Mouse (Mus musculus) forebrain, embryonic 13.5 days (tissue): ENCODE data around the gene Lrrc49. TPM values are rescaled to one million over a fixed set of nuclear protein-coding genes. Genes with fewer than 3 reads are reported as not detected.

Experiments used
- ATAC-seq: fragments of 200-750 bp; cut with Nextera tagmentation; 2 replicates; pipeline ENCODE4 v1.8.0; 2017
- H3K27ac ChIP-seq: fragments of 300-500 bp; sonication (generic); 2 replicates; pipeline ENCODE4 v1.5.1; 2015; ENCODE audit warnings: inconsistent platforms, mild to moderate bottlenecking, moderate library complexity
- H3K27me3 ChIP-seq: fragments of 300-500 bp; sonication (generic); 2 replicates; pipeline ENCODE4 v1.6.1; 2015; ENCODE audit warnings: mild to moderate bottlenecking, inconsistent platforms
- H3K36me3 ChIP-seq: fragments of 300-500 bp; sonication (generic); 2 replicates; pipeline ENCODE4 v1.6.1; 2015; ENCODE audit warnings: mild to moderate bottlenecking, inconsistent platforms; ENCODE audit not compliant: poor library complexity, severe bottlenecking
- H3K4me1 ChIP-seq: fragments of 300-500 bp; sonication (generic); 2 replicates; pipeline ENCODE4 v1.6.1; 2015; ENCODE audit warnings: inconsistent platforms
- H3K4me2 ChIP-seq: fragments of 300-500 bp; sonication (generic); 2 replicates; pipeline ENCODE4 v1.6.1; 2015; ENCODE audit warnings: inconsistent platforms, mild to moderate bottlenecking, moderate library complexity
- H3K4me3 ChIP-seq: fragments of 300-500 bp; sonication (generic); 2 replicates; pipeline ENCODE4 v1.5.1; 2015; ENCODE audit warnings: mild to moderate bottlenecking, inconsistent platforms
- H3K9ac ChIP-seq: fragments of 300-500 bp; sonication (generic); 2 replicates; pipeline ENCODE4 v1.6.1; 2015; ENCODE audit warnings: mild to moderate bottlenecking, inconsistent platforms
- H3K9me3 ChIP-seq: fragments of 300-500 bp; sonication (generic); replicated peaks from 2 replicates; pipeline ENCODE4 v1.6.1; 2016; ENCODE audit warnings: inconsistent platforms
- WGBS: fragments of 180-500 bp; shearing (Covaris S2); methylation state at CpG from one replicate; pipeline ENCODE4 v1.1.7; 2015; 5-methylcytosine and 5-hydroxymethylcytosine counted together
- polyA plus RNA-seq: library from polyadenylated mRNA; unstranded; fragments of >200 nt; fragmentation: Nextera tagmentation; extraction: Ambion mirVana; gene quantifications from 2 replicates; pipeline ENCODE4 v1.2.1, GENCODE M21; 2015

The Lrrc49 gene
- 62.1 and 64.2 TPM in 2 replicates for polyA plus RNA-seq

GRCm38 (mm10) chr9:60687891-60688324, at the start of gene Lrrc49:
Gene Lrrc49, minus strand, starts transcription at chr9:60688158.
- peak within 1 kb of the TSS; percentile 60 for H3K4me2 ChIP-seq
- peak; percentile 96 for ATAC-seq
- peak within 1 kb of the TSS; percentile 72 for H3K9ac ChIP-seq
- no peaks in the 10 kb centered on the region for H3K9me3 ChIP-seq
- H3K36me3 ChIP-seq, result peaks cover 16% of the 10 kb centered on the region
- H3K27me3 ChIP-seq, result no peaks in the 10 kb centered on the region
- peaks cover 16% of the 10 kb centered on the region for H3K4me1 ChIP-seq
- under 1% methylated on average over 21 of the region's 21 CpGs for WGBS
- H3K4me3 ChIP-seq, result peak within 1 kb of the TSS; percentile 66
- peak within 1 kb of the TSS; percentile 98 for H3K27ac ChIP-seq

DNA sequence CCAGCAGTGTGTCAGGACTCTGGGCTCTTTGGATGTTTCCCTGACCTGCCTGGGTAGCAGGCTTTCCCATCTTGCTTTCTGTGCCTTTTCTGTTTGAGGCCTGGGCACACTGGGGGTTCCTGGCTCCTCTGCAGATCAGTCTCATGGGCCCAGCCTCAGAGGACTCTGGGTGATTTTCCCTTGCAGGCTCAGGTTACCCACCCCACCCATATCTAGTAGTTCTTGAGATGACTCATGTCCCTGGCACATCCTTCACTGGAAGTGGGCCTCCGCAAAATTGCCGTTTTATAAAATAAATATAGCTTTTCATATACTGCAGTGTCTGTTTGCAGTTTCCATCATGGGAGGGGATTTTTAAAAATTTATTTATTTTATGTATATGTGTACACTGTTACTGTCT, 46.4 kb upstream of the Lrrc49 start:
- peaks cover 8% of the 10 kb centered on the region; the same call in 1 of the 2 replicates for H3K36me3 ChIP-seq
- H3K4me3 ChIP-seq, result no peak overlapping the region
- no peak for ATAC-seq
- no peaks in the 10 kb centered on the region for H3K27me3 ChIP-seq
- no peaks in the 10 kb centered on the region for H3K4me1 ChIP-seq
- H3K9ac ChIP-seq, result no peak overlapping the region
- H3K9me3 ChIP-seq, result no peaks in the 10 kb centered on the region
- WGBS, result 92% methylated on average over 2 of the region's 2 CpGs
- no peak overlapping the region for H3K4me2 ChIP-seq
- no peak overlapping the region for H3K27ac ChIP-seq

DNA sequence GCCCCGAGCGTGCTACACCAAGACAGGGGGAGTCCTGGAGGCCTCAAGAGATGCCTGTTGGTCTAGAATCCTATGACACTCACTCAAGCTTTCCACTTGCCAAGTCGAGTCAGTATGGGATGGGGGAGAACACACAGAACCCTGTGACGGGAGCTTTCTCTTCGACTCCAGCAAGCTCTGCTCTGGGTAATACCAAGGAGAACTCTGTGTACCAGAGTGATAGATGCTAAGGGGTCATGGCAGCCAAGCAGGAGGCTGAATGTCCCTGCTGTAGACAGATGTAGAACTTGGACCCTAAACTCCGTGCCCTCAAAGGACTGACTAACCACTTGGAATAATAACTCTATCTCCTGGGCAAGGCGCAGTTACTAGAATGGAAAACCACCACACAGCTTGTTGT, 37.0 kb upstream of the Lrrc49 start:
- H3K4me3 ChIP-seq, result no peak overlapping the region
- no peaks in the 10 kb centered on the region for H3K9me3 ChIP-seq
- H3K27me3 ChIP-seq, result no peaks in the 10 kb centered on the region
- H3K27ac ChIP-seq, result no peak overlapping the region
- WGBS, result 92% methylated on average over 7 of the region's 7 CpGs
- no peak overlapping the region for H3K9ac ChIP-seq
- H3K4me1 ChIP-seq, result no peaks in the 10 kb centered on the region
- no peaks in the 10 kb centered on the region for H3K36me3 ChIP-seq
- H3K4me2 ChIP-seq, result no peak overlapping the region
- no peak for ATAC-seq

- no peak overlapping the region for H3K4me2 ChIP-seq
- no peaks in the 10 kb centered on the region for H3K27me3 ChIP-seq
- 81% methylated on average over 3 of the region's 3 CpGs for WGBS
- H3K4me3 ChIP-seq, result no peak overlapping the region
- ATAC-seq, result no peak
- H3K9ac ChIP-seq, result no peak overlapping the region
- no peak overlapping the region for H3K27ac ChIP-seq
- no peaks in the 10 kb centered on the region for H3K9me3 ChIP-seq
- H3K36me3 ChIP-seq, result no peaks in the 10 kb centered on the region
- no peaks in the 10 kb centered on the region for H3K4me1 ChIP-seq
Observed at GRCm38 (mm10) chr9:60719687-60720086, 31.7 kb upstream of the Lrrc49 start.

GRCm38 (mm10) chr9:60718284-60718683, 30.3 kb upstream of the Lrrc49 start:
- Histone ChIP-seq H3K27ac (no peak overlapping the region), H3K4me1 (peaks cover 6% of the 10 kb centered on the region), H3K4me2 (no peak overlapping the region), H3K27me3 (0 out of 2 replicates have a peak, but pooled peaks cover 3% of the 10 kb centered on the region), H3K9me3 (no peaks in the 10 kb centered on the region), H3K4me3 (no peak overlapping the region), H3K36me3 (no peaks in the 10 kb centered on the region), H3K9ac (no peak overlapping the region)
- ATAC-seq, result no peak
- WGBS, result 53% methylated on average over 3 of the region's 3 CpGs

GRCm38 (mm10) chr9:60715828-60716227, 27.9 kb upstream of the Lrrc49 start:
- no peak overlapping the region for H3K4me2 ChIP-seq
- H3K4me3 ChIP-seq, result no peak overlapping the region
- ATAC-seq, result no peak
- H3K27me3 ChIP-seq, result 0 out of 2 replicates have a peak, but pooled peaks cover 9% of the 10 kb centered on the region
- H3K9me3 ChIP-seq, result no peaks in the 10 kb centered on the region
- H3K27ac ChIP-seq, result no peak overlapping the region
- H3K36me3 ChIP-seq, result no peaks in the 10 kb centered on the region
- H3K4me1 ChIP-seq, result peaks cover 14% of the 10 kb centered on the region
- WGBS, result 64% methylated on average over 5 of the region's 5 CpGs
- H3K9ac ChIP-seq, result no peak overlapping the region

GRCm38 (mm10) chr9:60715271-60715670, 27.3 kb upstream of the Lrrc49 start:
- Histone ChIP-seq H3K4me2 (no peak overlapping the region), H3K4me3 (no peak overlapping the region), H3K9ac (no peak overlapping the region), H3K27me3 (0 out of 2 replicates have a peak, but pooled peaks cover 9% of the 10 kb centered on the region), H3K4me1 (peaks cover 14% of the 10 kb centered on the region), H3K9me3 (no peaks in the 10 kb centered on the region), H3K27ac (no peak overlapping the region), H3K36me3 (no peaks in the 10 kb centered on the region)
- ATAC-seq, result no peak
- WGBS, result 83% methylated on average over 4 of the region's 4 CpGs

DNA sequence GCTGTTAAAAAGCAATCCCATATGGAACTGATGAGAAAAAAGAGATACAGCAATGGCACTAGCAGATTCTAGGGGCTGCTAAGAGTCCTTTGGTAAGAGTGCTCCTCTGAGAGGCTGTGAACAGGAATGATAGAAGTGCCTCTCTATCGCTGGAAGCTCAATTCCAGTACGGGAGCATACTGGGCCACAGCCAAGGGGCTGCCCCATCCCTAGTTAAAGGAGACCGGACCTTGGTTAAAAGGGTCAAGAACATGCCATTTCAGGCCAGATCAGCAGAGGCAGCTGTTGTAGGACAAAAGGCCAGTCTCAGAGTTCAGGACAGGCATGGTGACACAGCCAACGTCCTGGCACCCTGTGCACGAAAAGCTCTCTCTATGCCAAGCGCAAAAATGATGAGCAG, 26.2 kb upstream of the Lrrc49 start:
- Histone ChIP-seq H3K9ac (no peak overlapping the region), H3K36me3 (no peaks in the 10 kb centered on the region), H3K27ac (no peak overlapping the region), H3K4me2 (peak overlapping the region; percentile 91; the same call in 1 of the 2 replicates), H3K4me1 (peaks cover 14% of the 10 kb centered on the region), H3K27me3 (0 out of 2 replicates have a peak, but pooled peaks cover 9% of the 10 kb centered on the region), H3K4me3 (no peak overlapping the region), H3K9me3 (no peaks in the 10 kb centered on the region)
- ATAC-seq, result no peak
- 86% methylated on average over 6 of the region's 6 CpGs for WGBS

GRCm38 (mm10) chr9:60713616-60714015, 25.7 kb upstream of the Lrrc49 start:
- WGBS, result 43% methylated on average over 4 of the region's 4 CpGs
- ATAC-seq, result no peak
- H3K4me2 ChIP-seq, result peak overlapping the region; percentile 91
- H3K9me3 ChIP-seq, result no peaks in the 10 kb centered on the region
- peak overlapping the region; percentile 83; the same call in 1 of the 2 replicates for H3K9ac ChIP-seq
- H3K36me3 ChIP-seq, result no peaks in the 10 kb centered on the region
- peak overlapping the region; percentile 60 for H3K4me3 ChIP-seq
- H3K4me1 ChIP-seq, result peaks cover 14% of the 10 kb centered on the region
- 0 out of 2 replicates have a peak, but pooled peaks cover 9% of the 10 kb centered on the region for H3K27me3 ChIP-seq
- no peak overlapping the region for H3K27ac ChIP-seq

GRCm38 (mm10) chr9:60712771-60713541, 25.0 kb upstream of the Lrrc49 start, which contains the start of gene Larp6:
Gene Larp6, plus strand, starts transcription at chr9:60712989.
- Histone ChIP-seq H3K36me3 (no peaks in the 10 kb centered on the region), H3K9ac (peak within 1 kb of the TSS; percentile 83), H3K27me3 (0 out of 2 replicates have a peak, but pooled peaks cover 9% of the 10 kb centered on the region), H3K4me2 (peak within 1 kb of the TSS; percentile 91), H3K4me3 (peak within 1 kb of the TSS; percentile 60), H3K9me3 (no peaks in the 10 kb centered on the region), H3K4me1 (peaks cover 14% of the 10 kb centered on the region), H3K27ac (no peak within 1 kb of the TSS)
- ATAC-seq, result peak; percentile 61
- WGBS, result 1% methylated on average over 66 of the region's 66 CpGs

DNA sequence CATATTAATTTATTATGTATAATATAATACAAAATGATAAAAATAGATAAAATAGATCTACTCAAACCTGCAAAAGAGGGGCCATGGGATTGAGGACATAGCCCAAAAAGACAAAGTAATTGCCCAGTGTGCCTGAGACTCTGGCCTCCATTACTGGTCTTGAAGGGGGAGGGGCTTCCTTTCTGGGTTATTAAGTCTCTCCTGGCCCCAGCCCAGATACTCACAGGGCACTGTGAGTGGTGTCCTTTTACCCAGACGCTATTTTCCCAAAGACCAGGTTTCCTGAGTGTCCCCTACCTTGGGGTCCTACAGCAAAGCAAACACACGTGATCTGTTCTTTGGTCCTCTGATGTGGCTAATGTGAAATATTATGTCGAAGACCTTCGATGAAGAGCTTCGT, 24.1 kb upstream of the Lrrc49 start:
- H3K27ac ChIP-seq, result no peak overlapping the region
- H3K9ac ChIP-seq, result no peak overlapping the region
- H3K4me2 ChIP-seq, result no peak overlapping the region
- 0 out of 2 replicates have a peak, but pooled peaks cover 9% of the 10 kb centered on the region for H3K27me3 ChIP-seq
- no peak for ATAC-seq
- WGBS, result 85% methylated on average over 5 of the region's 5 CpGs
- H3K4me3 ChIP-seq, result no peak overlapping the region
- no peaks in the 10 kb centered on the region for H3K9me3 ChIP-seq
- peaks cover 14% of the 10 kb centered on the region for H3K4me1 ChIP-seq
- no peaks in the 10 kb centered on the region for H3K36me3 ChIP-seq

DNA sequence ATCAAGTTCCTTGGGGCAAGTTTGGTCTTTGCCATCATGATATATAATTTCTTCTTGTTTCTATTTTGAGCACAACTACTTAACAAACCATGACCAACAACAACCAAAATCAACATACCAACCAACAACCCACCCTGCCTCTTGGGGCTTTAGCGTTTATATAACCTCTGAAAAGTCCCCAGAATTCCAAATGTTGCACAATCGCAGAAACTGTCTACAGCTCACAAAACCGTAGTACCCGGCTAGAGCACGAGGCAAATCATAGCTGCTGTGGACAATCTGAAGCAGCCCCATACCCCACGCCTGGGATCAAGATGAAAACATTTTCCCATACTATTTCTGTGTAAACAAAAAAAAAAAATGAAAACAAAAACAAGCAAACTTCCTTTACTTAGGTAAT, 21.8 kb upstream of the Lrrc49 start:
- no peak overlapping the region for H3K27ac ChIP-seq
- ATAC-seq, result no peak
- H3K9ac ChIP-seq, result no peak overlapping the region
- no peak overlapping the region for H3K4me3 ChIP-seq
- 0 out of 2 replicates have a peak, but pooled peaks cover 9% of the 10 kb centered on the region for H3K27me3 ChIP-seq
- 85% methylated on average over 6 of the region's 6 CpGs for WGBS
- no peaks in the 10 kb centered on the region for H3K9me3 ChIP-seq
- no peak overlapping the region for H3K4me2 ChIP-seq
- H3K4me1 ChIP-seq, result peaks cover 14% of the 10 kb centered on the region
- no peaks in the 10 kb centered on the region for H3K36me3 ChIP-seq
